Mouse (Mus musculus) heart, embryonic 14.5 days (tissue): ENCODE results near the gene Hs3st4. TPM values are rescaled to one million over a fixed set of nuclear protein-coding genes. Genes with fewer than 3 reads are reported as not detected.

ENCODE experiments used
- ATAC-seq: fragments of 200-750 bp; cut with Nextera tagmentation; 2 replicates; pipeline ENCODE4 v1.8.0; 2017; ENCODE audit warnings: low read depth, moderate TSS enrichment; ENCODE audit not compliant: insufficient number of reproducible peaks, insufficient read depth, low FRiP score
- H3K27ac ChIP-seq, 2 experiments: fragments of 200-500 bp in 1 of 2; fragments of 300-500 bp in 1 of 2; sonication (generic) in 1 of 2; replicated peaks in 1 of 2; 2 replicates each; pipeline ENCODE4 v1.5.1; 2012 to 2014; ENCODE audit warnings: low read depth in 2 of 2, low read length in 2 of 2, control low read depth in 1 of 2, mild to moderate bottlenecking in 1 of 2, mixed read lengths in 1 of 2; ENCODE audit not compliant: control insufficient read depth in 1 of 2, insufficient read depth in 1 of 2
- H3K27me3 ChIP-seq: fragments of 300-500 bp; sonication (generic); 2 replicates; pipeline ENCODE4 v1.6.1; 2014; ENCODE audit warnings: mild to moderate bottlenecking, low read length, control low read depth; ENCODE audit not compliant: control insufficient read depth, insufficient read depth
- H3K36me3 ChIP-seq: fragments of 300-500 bp; sonication (generic); 2 replicates; pipeline ENCODE4 v1.6.1; 2014; ENCODE audit warnings: mild to moderate bottlenecking, control low read depth, low read length, mixed read lengths; ENCODE audit not compliant: control insufficient read depth, insufficient read depth
- H3K4me1 ChIP-seq, 2 experiments: fragments of 200-500 bp in 1 of 2; fragments of 300-500 bp in 1 of 2; sonication (generic) in 1 of 2; 2 replicates each; pipeline ENCODE4 v1.6.1; 2012 to 2014; ENCODE audit warnings: low read length in 2 of 2, control low read depth in 1 of 2, mixed read lengths in 1 of 2; ENCODE audit not compliant: control insufficient read depth in 2 of 2, insufficient read depth in 2 of 2
- H3K4me2 ChIP-seq: fragments of 300-500 bp; sonication (generic); 2 replicates; pipeline ENCODE4 v1.6.1; 2014; ENCODE audit warnings: mild to moderate bottlenecking, low read length
- H3K4me3 ChIP-seq, 2 experiments: fragments of 200-500 bp in 1 of 2; fragments of 300-500 bp in 1 of 2; sonication (generic) in 1 of 2; 2 replicates each; pipeline ENCODE4 v1.5.1; 2012 to 2014; ENCODE audit warnings: low read length in 2 of 2, mild to moderate bottlenecking in 2 of 2, control low read depth in 1 of 2, low read depth in 1 of 2, moderate library complexity in 1 of 2; ENCODE audit not compliant: control insufficient read depth in 1 of 2, insufficient read depth in 1 of 2
- H3K9ac ChIP-seq: fragments of 300-500 bp; sonication (generic); 2 replicates; pipeline ENCODE4 v1.6.1; 2014; ENCODE audit warnings: mild to moderate bottlenecking, low read length
- H3K9me3 ChIP-seq: fragments of 300-500 bp; sonication (generic); 2 replicates; pipeline ENCODE4 v1.6.1; 2016; ENCODE audit warnings: low read length, control low read depth; ENCODE audit not compliant: control insufficient read depth
- WGBS: fragments of 180-500 bp; shearing (Covaris S2); extraction: QIAGEN DNeasy Blood & Tissue Kit; methylation state at CpG from one replicate; pipeline ENCODE4 v1.1.7; 2014; 5-methylcytosine and 5-hydroxymethylcytosine counted together
- polyA plus RNA-seq: library from polyadenylated mRNA; unstranded; fragments of >200 nt; fragmentation: Nextera tagmentation; extraction: Ambion mirVana; gene quantifications from 2 replicates; pipeline ENCODE4 v1.2.1, GENCODE M21; 2014

Gene Hs3st4
- polyA plus RNA-seq, 1 experiment from 2014 or later, result 1.0 TPM

DNA sequence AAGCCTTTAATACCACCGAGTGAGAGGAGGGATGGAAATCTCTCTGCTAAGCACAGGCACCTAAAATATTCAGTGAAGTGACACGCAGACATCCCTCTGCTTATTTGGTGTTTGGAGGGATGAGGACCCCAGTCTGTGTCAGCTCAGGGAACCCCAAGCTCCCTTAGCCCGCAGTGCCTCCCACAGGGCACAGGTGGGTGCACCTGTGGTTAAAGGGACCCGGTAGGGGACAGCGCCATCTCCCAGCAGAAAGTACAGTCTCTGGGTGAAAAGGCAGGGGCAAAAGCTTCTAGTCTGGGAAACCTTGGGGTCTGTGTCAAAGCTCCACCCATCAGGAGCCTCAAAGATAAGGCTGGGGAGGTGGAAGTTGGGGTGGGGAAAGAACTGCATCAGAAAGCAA lies 659 bp upstream of the Hs3st4 start:
- H3K9me3 ChIP-seq, result 0 out of 2 replicates have a peak, but pooled peaks cover 5% of the 10 kb centered on the region
- H3K27me3 ChIP-seq, result peaks cover 73% of the 10 kb centered on the region
- no peaks in the 10 kb centered on the region for H3K36me3 ChIP-seq
- peak overlapping the region; percentile 90 for H3K4me2 ChIP-seq
- no peak overlapping the region for H3K9ac ChIP-seq
- H3K4me3 ChIP-seq, result peak overlapping the region; percentile 47 to 61; a peak in 2 of 4 replicates
- 7% methylated on average over 5 of the region's 5 CpGs for WGBS
- no peaks in the 10 kb centered on the region; a peak in 1 of 4 replicates for H3K4me1 ChIP-seq
- H3K27ac ChIP-seq, result no peak overlapping the region
- no peak for ATAC-seq

DNA sequence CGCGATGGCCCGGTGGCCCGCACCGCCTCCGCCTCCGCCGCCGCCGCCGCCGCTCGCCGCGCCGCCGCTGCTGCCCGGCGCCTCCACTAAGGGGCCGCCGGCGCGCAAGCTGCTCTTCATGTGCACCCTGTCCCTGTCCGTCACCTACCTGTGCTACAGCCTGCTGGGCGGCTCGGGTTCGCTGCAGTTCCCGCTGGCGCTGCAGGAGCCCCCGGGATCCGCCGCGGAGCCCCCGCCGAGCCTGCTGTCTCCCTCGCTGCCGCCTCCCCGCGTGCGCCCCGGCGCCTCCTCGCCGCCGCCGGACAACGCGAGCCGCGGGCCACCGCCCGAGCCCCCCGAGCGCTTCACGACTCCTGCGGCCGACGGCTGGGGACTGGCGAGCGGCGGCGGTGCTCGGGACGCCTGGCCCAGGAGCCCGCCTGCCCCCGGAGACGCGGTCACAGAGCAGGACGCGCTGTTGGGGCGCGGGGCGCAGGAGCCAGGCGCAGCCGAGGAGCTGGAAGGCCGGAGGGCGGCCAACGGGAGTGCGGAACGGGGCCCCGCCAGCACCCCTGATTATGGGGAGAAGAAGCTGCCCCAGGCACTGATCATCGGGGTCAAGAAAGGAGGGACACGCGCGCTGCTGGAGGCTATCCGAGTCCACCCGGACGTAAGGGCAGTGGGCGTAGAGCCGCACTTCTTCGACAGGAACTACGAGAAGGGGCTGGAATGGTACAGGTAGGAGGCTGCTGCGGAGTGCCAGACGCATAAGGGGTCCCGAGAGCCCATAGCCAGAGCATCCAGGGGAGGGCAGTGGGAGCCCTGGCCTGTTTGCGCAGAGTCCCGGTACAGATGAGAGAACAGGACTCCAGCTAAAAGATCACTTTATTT lies 743 bp downstream of the Hs3st4 start:
- H3K4me2 ChIP-seq, result peak overlapping the region; percentile 90
- WGBS, result 1% methylated on average over 69 of the region's 97 CpGs
- H3K27me3 ChIP-seq, result peaks cover 85% of the 10 kb centered on the region
- peak overlapping the region; percentile 49 to 61 for H3K4me3 ChIP-seq
- no peaks in the 10 kb centered on the region; a peak in 1 of 4 replicates for H3K4me1 ChIP-seq
- ATAC-seq, result no peak
- H3K9me3 ChIP-seq, result no peaks in the 10 kb centered on the region
- no peaks in the 10 kb centered on the region for H3K36me3 ChIP-seq
- H3K9ac ChIP-seq, result peak overlapping the region; percentile 46; the same call in 1 of the 2 replicates
- H3K27ac ChIP-seq, result no peak overlapping the region

DNA sequence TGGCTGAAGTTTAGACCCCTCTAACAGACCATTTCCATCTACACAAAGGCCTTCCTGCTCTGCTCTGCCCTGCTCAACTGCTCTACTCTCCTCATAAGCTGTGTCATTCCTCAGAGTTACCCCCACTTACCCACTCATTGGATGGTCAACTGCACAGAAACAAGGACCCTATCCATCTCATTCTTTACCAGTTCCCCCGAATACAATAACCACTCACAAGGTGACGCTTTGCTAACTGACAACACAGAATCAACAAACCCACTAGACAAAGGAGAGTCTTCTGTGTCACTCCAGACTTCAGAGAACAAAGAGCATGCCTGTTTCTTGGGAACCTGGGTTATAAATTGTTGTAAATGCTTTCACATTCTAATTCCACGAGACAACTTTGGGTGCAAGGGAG lies 9.5 kb downstream of the Hs3st4 start:
- Histone ChIP-seq H3K36me3 (no peaks in the 10 kb centered on the region), H3K9me3 (no peaks in the 10 kb centered on the region), H3K27ac (no peak overlapping the region), H3K4me2 (no peak overlapping the region), H3K27me3 (peaks cover 20% of the 10 kb centered on the region; the same call in 1 of the 2 replicates), H3K4me3 (no peak overlapping the region), H3K9ac (no peak overlapping the region), H3K4me1 (no peaks in the 10 kb centered on the region)
- 71% methylated on average over 3 of the region's 3 CpGs for WGBS
- ATAC-seq, result no peak

DNA sequence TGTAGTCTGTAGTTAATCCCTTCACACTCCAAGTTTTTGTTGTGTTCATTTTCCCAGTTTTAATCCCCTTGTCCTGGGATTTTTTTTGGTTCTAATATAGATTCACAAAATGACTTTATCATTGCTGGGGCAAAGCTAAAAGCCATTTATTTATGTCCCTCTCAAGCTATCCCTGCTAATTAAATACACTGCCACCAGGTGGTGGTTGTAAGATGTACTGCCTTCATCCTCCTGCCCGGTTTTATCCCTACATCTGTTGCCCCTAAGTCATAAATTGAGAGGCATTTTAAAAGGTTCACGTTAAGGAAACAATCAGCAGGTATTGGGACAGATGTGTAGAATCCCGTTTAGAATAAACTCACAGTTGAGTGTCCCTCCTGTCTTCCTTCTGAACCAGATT lies 14.6 kb downstream of the Hs3st4 start:
- H3K9me3 ChIP-seq, result no peaks in the 10 kb centered on the region
- no peak overlapping the region for H3K4me3 ChIP-seq
- no peak overlapping the region for H3K27ac ChIP-seq
- no peaks in the 10 kb centered on the region for H3K4me1 ChIP-seq
- 38% methylated on average over 3 of the region's 3 CpGs for WGBS
- no peaks in the 10 kb centered on the region for H3K27me3 ChIP-seq
- no peaks in the 10 kb centered on the region for H3K36me3 ChIP-seq
- H3K4me2 ChIP-seq, result no peak overlapping the region
- ATAC-seq, result no peak
- no peak overlapping the region for H3K9ac ChIP-seq

DNA sequence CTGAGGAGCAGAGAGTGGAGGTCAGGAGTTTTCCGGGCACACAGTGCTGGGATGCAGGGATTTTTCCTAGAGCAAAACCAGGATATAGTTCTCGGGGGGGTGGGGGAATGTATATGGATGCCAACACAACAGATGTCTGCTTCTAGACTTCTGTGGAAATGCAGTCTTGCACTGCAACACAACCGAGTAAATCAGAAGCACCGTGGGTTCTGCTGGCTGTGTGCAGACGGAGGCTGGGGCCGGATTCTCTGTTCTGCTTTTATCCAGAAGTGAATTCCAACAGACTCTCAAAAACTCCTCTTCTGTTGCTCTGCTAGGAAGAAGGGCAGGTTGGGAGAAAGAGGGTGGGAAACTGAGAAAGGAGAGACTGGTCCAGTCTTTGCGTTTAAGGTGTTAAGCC lies 15.9 kb downstream of the Hs3st4 start:
- ATAC-seq, result no peak
- Histone ChIP-seq H3K4me3 (no peak overlapping the region), H3K27ac (no peak overlapping the region), H3K9ac (no peak overlapping the region), H3K36me3 (no peaks in the 10 kb centered on the region), H3K27me3 (no peaks in the 10 kb centered on the region), H3K4me2 (no peak overlapping the region), H3K9me3 (no peaks in the 10 kb centered on the region), H3K4me1 (no peaks in the 10 kb centered on the region)
- 67% methylated on average over 7 of the region's 7 CpGs for WGBS

DNA sequence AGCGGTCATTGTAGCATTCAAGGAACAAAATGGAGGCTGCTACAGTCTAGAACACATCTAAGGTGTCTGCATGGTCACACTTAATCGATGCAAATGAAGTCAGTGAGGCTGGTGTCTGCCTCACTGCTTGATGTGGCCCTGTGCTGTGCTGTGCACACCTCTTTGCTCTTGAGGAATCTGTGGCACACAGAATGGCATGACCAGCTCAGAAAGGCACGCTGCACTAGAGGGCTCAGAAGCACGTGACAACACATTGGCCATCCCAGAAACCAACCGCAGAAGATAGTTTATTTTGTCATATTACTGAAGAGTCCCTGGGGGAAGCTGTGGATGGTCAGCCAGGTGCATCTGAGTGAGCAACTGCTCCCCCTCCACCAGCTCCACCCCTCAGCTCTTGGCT lies 44.2 kb downstream of the Hs3st4 start:
- WGBS, result 82% methylated on average over 5 of the region's 5 CpGs
- Histone ChIP-seq H3K9ac (no peak overlapping the region), H3K27ac (no peak overlapping the region), H3K4me2 (no peak overlapping the region), H3K27me3 (no peaks in the 10 kb centered on the region), H3K36me3 (no peaks in the 10 kb centered on the region), H3K9me3 (0 out of 2 replicates have a peak, but pooled peaks cover 3% of the 10 kb centered on the region), H3K4me1 (no peaks in the 10 kb centered on the region), H3K4me3 (no peak overlapping the region)
- no peak for ATAC-seq

DNA sequence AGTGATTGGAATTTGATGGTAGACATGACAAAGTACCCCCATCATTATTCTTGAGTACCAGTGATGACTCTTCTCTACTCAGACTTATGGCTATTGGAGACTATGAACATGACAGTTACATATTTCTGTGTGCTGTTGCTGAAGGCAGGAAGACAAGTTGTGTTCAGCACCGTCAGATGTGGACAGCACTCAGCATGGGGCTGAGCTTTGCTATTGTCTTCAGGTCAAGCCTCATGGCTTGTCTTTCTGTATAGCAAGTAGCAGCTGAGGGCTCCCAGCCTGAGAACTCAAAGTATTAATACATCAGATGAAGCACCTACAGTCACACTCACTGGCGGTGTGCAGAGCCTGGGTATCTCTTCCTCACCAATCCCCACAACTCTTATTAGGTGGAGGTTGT lies 49.6 kb downstream of the Hs3st4 start:
- Histone ChIP-seq H3K9me3 (0 out of 2 replicates have a peak, but pooled peaks cover 3% of the 10 kb centered on the region), H3K4me1 (no peaks in the 10 kb centered on the region), H3K9ac (no peak overlapping the region), H3K4me3 (no peak overlapping the region), H3K36me3 (no peaks in the 10 kb centered on the region), H3K4me2 (no peak overlapping the region), H3K27me3 (no peaks in the 10 kb centered on the region), H3K27ac (no peak overlapping the region)
- ATAC-seq, result no peak
- 38% methylated on average over 2 of the region's 2 CpGs for WGBS
